Mouse (Mus musculus) gonadal fat pad, adult 2 months (tissue): Measurements from ENCODE around the gene Gm9008. TPM values are rescaled to one million over a fixed set of nuclear protein-coding genes. Genes with fewer than 3 reads are reported as not detected.
"Not testable (repeated sequence)": the region's sequence is repeated elsewhere in the genome, so short reads cannot be mapped to it uniquely, and the experiment has no call there.

Experiments used
- DNase-seq: peaks from one replicate; pipeline ENCODE4 v3.0.0-alpha.2; 2012; ENCODE audit warnings: low read depth
- polyA plus RNA-seq: library from polyadenylated mRNA; depleted of rRNA; stranded (reverse); fragments of >200 nt; gene quantifications from 2 replicates; pipeline ENCODE4 v1.2.3, GENCODE M21; 2012; rRNA removed

Gene Gm9008
- polyA plus RNA-seq, result 4.5 and 4.6 TPM in 2 replicates

GRCm38 (mm10) chr6:76497054-76497835 is at the start of gene Gm9008:
Gm9008 (minus strand) TSS chr6:76497784.
- DNase-seq, result not testable (repeated sequence)

GRCm38 (mm10) chr6:76521975-76522641 is 24.5 kb upstream of the Gm9008 start:
- DNase-seq, result no peak

- no peak for DNase-seq
These were observed 12.6 kb upstream of the Gm9008 start for GRCm38 (mm10) chr6:76510200-76510599.

- not testable (repeated sequence) for DNase-seq
These were observed 1.2 kb downstream of the Gm9008 start for GRCm38 (mm10) chr6:76496335-76496734.

- no peak for DNase-seq
These were observed 29.4 kb downstream of the Gm9008 start for GRCm38 (mm10) chr6:76468194-76468593.
